Mouse (Mus musculus) MEL (cell line): ENCODE data around the gene Serinc2. TPM values are rescaled to one million over a fixed set of nuclear protein-coding genes. Genes with fewer than 3 reads are reported as not detected.

Experiments used
- DNase-seq: peaks from one replicate; pipeline ENCODE4 v3.0.0; 2011; ENCODE audit warnings: low read depth, low spot score
- H3K27ac ChIP-seq: 2 replicates; pipeline ENCODE4 v1.5.1; 2012; ENCODE audit warnings: low read depth, mild to moderate bottlenecking, control low read depth, low read length, moderate library complexity; ENCODE audit not compliant: control insufficient read depth
- H3K27me3 ChIP-seq, 2 experiments: fragments of 150-350 bp in 1 of 2; sonication (generic) in 1 of 2; 2 replicates each; pipeline ENCODE4 v1.6.1; 2012; ENCODE audit warnings: low read length in 2 of 2, mild to moderate bottlenecking in 2 of 2, improper control_type of control experiment in 1 of 2, moderate library complexity in 1 of 2; ENCODE audit not compliant: insufficient read depth in 2 of 2, control insufficient read depth in 1 of 2
- H3K36me3 ChIP-seq, 2 experiments: 2 replicates each; pipeline ENCODE4 v1.6.1; 2012 to 2014; ENCODE audit warnings: low read length in 2 of 2, improper control_type of control experiment in 1 of 2, inconsistent platforms in 1 of 2, mild to moderate bottlenecking in 1 of 2; ENCODE audit not compliant: insufficient read depth in 2 of 2, control insufficient read depth in 1 of 2
- H3K4me1 ChIP-seq, 2 experiments: fragments of 150-350 bp in 1 of 2; sonication (generic) in 1 of 2; 2 replicates each; pipeline ENCODE4 v1.6.1; 2012; ENCODE audit warnings: low read length in 2 of 2, improper control_type of control experiment in 1 of 2, mild to moderate bottlenecking in 1 of 2; ENCODE audit not compliant: insufficient read depth in 2 of 2, control insufficient read depth in 1 of 2
- H3K4me3 ChIP-seq, 2 experiments: fragments of 150-350 bp in 1 of 2; sonication (generic) in 1 of 2; 2 replicates each; pipeline ENCODE4 v1.5.1; 2012; ENCODE audit warnings: low read depth in 2 of 2, low read length in 2 of 2, mild to moderate bottlenecking in 2 of 2, moderate library complexity in 2 of 2, control low read depth in 1 of 2, improper control_type of control experiment in 1 of 2; ENCODE audit not compliant: control insufficient read depth in 1 of 2, insufficient read depth in 1 of 2
- H3K79me2 ChIP-seq: 2 replicates; pipeline ENCODE4 v1.6.1; 2012; ENCODE audit warnings: mild to moderate bottlenecking, low read length, moderate library complexity; ENCODE audit not compliant: control insufficient read depth, poor library complexity, insufficient read depth
- H3K9ac ChIP-seq: 2 replicates; pipeline ENCODE4 v1.6.1; 2012; ENCODE audit warnings: low read depth, mild to moderate bottlenecking, control low read depth, low read length, moderate library complexity; ENCODE audit not compliant: control insufficient read depth, poor library complexity, severe bottlenecking
- H3K9me3 ChIP-seq: fragments of 150-350 bp; sonication (generic); replicated peaks from 2 replicates; pipeline ENCODE4 v1.6.1; 2012; ENCODE audit warnings: mild to moderate bottlenecking, low read length, improper control_type of control experiment, moderate library complexity; ENCODE audit not compliant: insufficient read depth
- BHLHE40 ChIP-seq: IDR thresholded peaks from 2 replicates; pipeline ENCODE4 v1.6.1; 2012; ENCODE audit warnings: low read depth, mild to moderate bottlenecking, inconsistent platforms, low read length, improper control_type of control experiment, borderline replicate concordance
- CHD1 ChIP-seq: IDR thresholded peaks from 2 replicates; pipeline ENCODE4 v1.6.1; 2012; ENCODE audit warnings: low read depth, mild to moderate bottlenecking, inconsistent platforms, low read length, improper control_type of control experiment
- CTCF ChIP-seq, 3 experiments: IDR thresholded peaks in 2 of 3; conservative IDR thresholded peaks in 1 of 3; 2 replicates each; pipeline ENCODE4 v1.5.1; 2011 to 2012; ENCODE audit warnings: low read length in 3 of 3, low read depth in 2 of 3, mild to moderate bottlenecking in 2 of 3, improper control_type of control experiment in 1 of 3, inconsistent platforms in 1 of 3, mixed read lengths in 1 of 3, moderate library complexity in 1 of 3; ENCODE audit not compliant: control insufficient read depth in 1 of 3, insufficient read depth in 1 of 3, poor library complexity in 1 of 3, severe bottlenecking in 1 of 3
- ETS1 ChIP-seq: IDR thresholded peaks from 2 replicates; pipeline ENCODE4 v1.6.1; 2012; ENCODE audit warnings: low read depth, mild to moderate bottlenecking, inconsistent platforms, low read length, improper control_type of control experiment, moderate library complexity
- GABPA ChIP-seq: IDR thresholded peaks from 2 replicates; pipeline ENCODE4 v1.6.1; 2012; ENCODE audit warnings: low read depth, mild to moderate bottlenecking, inconsistent platforms, low read length, improper control_type of control experiment, moderate library complexity
- HCFC1 ChIP-seq: IDR thresholded peaks from 2 replicates; pipeline ENCODE4 v1.6.1; 2012; ENCODE audit warnings: low read depth, mild to moderate bottlenecking, inconsistent platforms, low read length, improper control_type of control experiment, moderate library complexity
- MAFK ChIP-seq: IDR thresholded peaks from 2 replicates; pipeline ENCODE4 v1.6.1; 2011; ENCODE audit warnings: low read depth, mild to moderate bottlenecking, low read length, improper control_type of control experiment, borderline replicate concordance
- MAX ChIP-seq: IDR thresholded peaks from 2 replicates; pipeline ENCODE4 v1.6.1; 2011; ENCODE audit warnings: low read length, improper control_type of control experiment
- MAZ ChIP-seq: IDR thresholded peaks from 2 replicates; pipeline ENCODE4 v1.6.1; 2012; ENCODE audit warnings: low read depth, mild to moderate bottlenecking, inconsistent platforms, low read length, improper control_type of control experiment
- MEF2A ChIP-seq: IDR thresholded peaks from 2 replicates; pipeline ENCODE4 v1.6.1; 2014; ENCODE audit warnings: low read depth, mild to moderate bottlenecking, inconsistent platforms, low read length, improper control_type of control experiment; ENCODE audit not compliant: poor library complexity, insufficient replicate concordance, severe bottlenecking; ENCODE audit errors: extremely low read depth
- MXI1 ChIP-seq: IDR thresholded peaks from 2 replicates; pipeline ENCODE4 v1.6.1; 2011; ENCODE audit warnings: mild to moderate bottlenecking, low read depth, low read length, improper control_type of control experiment
- MYB ChIP-seq: IDR thresholded peaks from 2 replicates; pipeline ENCODE4 v1.6.1; 2011; ENCODE audit warnings: mild to moderate bottlenecking, low read depth, low read length, improper control_type of control experiment
- MYC ChIP-seq: IDR thresholded peaks from 2 replicates; pipeline ENCODE4 v1.6.1; 2011; ENCODE audit warnings: low read depth, mild to moderate bottlenecking, low read length, improper control_type of control experiment, moderate library complexity
- NELFE ChIP-seq: IDR thresholded peaks from 2 replicates; pipeline ENCODE4 v1.6.1; 2011; ENCODE audit warnings: low read depth, low read length, improper control_type of control experiment
- NRF1 ChIP-seq: IDR thresholded peaks from 2 replicates; pipeline ENCODE4 v1.6.1; 2014; ENCODE audit warnings: low read depth, mild to moderate bottlenecking, inconsistent platforms, low read length, improper control_type of control experiment, moderate library complexity; ENCODE audit not compliant: poor library complexity, insufficient read depth, severe bottlenecking
- POLR2A ChIP-seq, 2 experiments: IDR thresholded peaks; 2 replicates each; pipeline ENCODE4 v1.6.1; 2011 to 2012; ENCODE audit warnings: low read length in 2 of 2, mild to moderate bottlenecking in 2 of 2, control low read depth in 1 of 2, improper control_type of control experiment in 1 of 2, low read depth in 1 of 2, moderate library complexity in 1 of 2; ENCODE audit not compliant: control insufficient read depth in 1 of 2, insufficient read depth in 1 of 2, poor library complexity in 1 of 2
- POLR2AphosphoS2 ChIP-seq: IDR thresholded peaks from 2 replicates; pipeline ENCODE4 v1.6.1; 2011; ENCODE audit warnings: low read length, improper control_type of control experiment
- POLR2AphosphoS5 ChIP-seq: IDR thresholded peaks from 2 replicates; pipeline ENCODE4 v1.6.1; 2012; ENCODE audit warnings: low read depth, borderline replicate concordance, mild to moderate bottlenecking, inconsistent platforms, low read length, moderate library complexity, mixed read lengths
- RAD21 ChIP-seq: IDR thresholded peaks from 2 replicates; pipeline ENCODE4 v1.6.1; 2011; ENCODE audit warnings: mild to moderate bottlenecking, low read depth, low read length, improper control_type of control experiment
- SMC3 ChIP-seq: IDR thresholded peaks from 2 replicates; pipeline ENCODE4 v1.6.1; 2011; ENCODE audit warnings: low read depth, low read length, improper control_type of control experiment
- TBP ChIP-seq: IDR thresholded peaks from 2 replicates; pipeline ENCODE4 v1.8.0; 2011; ENCODE audit warnings: low read depth, low read length, improper control_type of control experiment
- TCF12 ChIP-seq: IDR thresholded peaks from 2 replicates; pipeline ENCODE4 v1.6.1; 2014; ENCODE audit warnings: low read depth, mild to moderate bottlenecking, inconsistent platforms, low read length, improper control_type of control experiment, moderate library complexity
- UBTF ChIP-seq: IDR thresholded peaks from 2 replicates; pipeline ENCODE4 v1.6.1; 2012; ENCODE audit warnings: low read depth, mild to moderate bottlenecking, inconsistent platforms, low read length, improper control_type of control experiment, moderate library complexity, borderline replicate concordance; ENCODE audit not compliant: insufficient read depth
- USF1 ChIP-seq: IDR thresholded peaks from 2 replicates; pipeline ENCODE4 v1.6.1; 2014; ENCODE audit warnings: low read depth, mild to moderate bottlenecking, inconsistent platforms, low read length, improper control_type of control experiment, moderate library complexity
- ZC3H11A ChIP-seq: IDR thresholded peaks from 2 replicates; pipeline ENCODE4 v1.6.1; 2012; ENCODE audit warnings: low read depth, mild to moderate bottlenecking, inconsistent platforms, low read length, improper control_type of control experiment
- ZKSCAN1 ChIP-seq: IDR thresholded peaks from 2 replicates; pipeline ENCODE4 v1.6.1; 2012; ENCODE audit warnings: low read depth, mild to moderate bottlenecking, inconsistent platforms, low read length, improper control_type of control experiment, moderate library complexity
- ZNF384 ChIP-seq: IDR thresholded peaks from 2 replicates; pipeline ENCODE4 v1.6.1; 2012; ENCODE audit warnings: low read depth, mild to moderate bottlenecking, inconsistent platforms, low read length, improper control_type of control experiment
- polyA plus RNA-seq, 2 experiments: library from polyadenylated mRNA; stranded (reverse) in 1 of 2; unstranded in 1 of 2; fragments of >175 nt in 1 of 2; fragments of >200 nt in 1 of 2; gene quantifications; 2 replicates each; pipeline versions ENCODE4 v1.2.1 to v1.2.4; 2012; ENCODE audit warnings: low replicate concordance in 2 of 2, low read depth in 1 of 2; ENCODE audit not compliant: insufficient read length in 2 of 2, insufficient read depth in 1 of 2, missing spikeins in 1 of 2
- total RNA-seq: library from RNA; depleted of rRNA; stranded (reverse); fragments of 300-350 nt; gene quantifications from 2 replicates; pipeline ENCODE4 v1.2.3, GENCODE M21; 2012

The Serinc2 gene
- total and polyA plus RNA-seq, 3 experiments, result 0.21 TPM; not detected in 2

DNA sequence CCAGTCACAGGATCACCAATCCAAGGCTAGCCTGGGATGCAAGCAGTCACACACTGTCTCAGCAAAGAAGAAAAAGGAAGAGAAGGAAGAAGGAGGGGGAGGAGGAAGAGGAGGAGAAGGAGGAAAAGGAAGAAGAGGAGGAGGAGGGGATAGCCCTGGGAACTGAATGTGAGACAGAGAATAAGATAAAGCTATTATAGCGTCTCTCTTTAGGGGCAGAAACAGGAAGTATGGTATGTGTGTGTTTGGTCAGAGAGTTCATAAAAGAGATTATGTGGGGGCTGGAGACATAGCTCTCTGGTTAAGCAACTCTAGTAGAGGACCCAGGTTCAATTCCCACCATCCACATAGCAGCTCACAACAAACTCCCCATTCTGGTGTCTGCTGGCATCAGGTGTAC, 44.2 kb upstream of the Serinc2 start (continued):
- TF ChIP-seq UBTF, result no peak
- TF ChIP-seq MAX, result no peak
- TF ChIP-seq CTCF (IDR thresholded peaks at IDR 0.05 in 2 of 3, conservative IDR thresholded peaks at IDR 0.05 in 1 of 3; ENCODE audit: control insufficient read depth in 1 of 3, insufficient read depth in 1 of 3, low read depth in 2 of 3, low read length in 3 of 3, poor library complexity in 1 of 3, severe bottlenecking in 1 of 3), result no peak
- no peak for TF ChIP-seq POLR2A (IDR thresholded peaks at IDR 0.05; ENCODE audit: control insufficient read depth in 1 of 2, insufficient read depth in 1 of 2, low read depth in 1 of 2, low read length in 2 of 2, poor library complexity in 1 of 2)
- no peak for TF ChIP-seq SMC3
- TF ChIP-seq BHLHE40, result no peak
- TF ChIP-seq MYB, result no peak
- TF ChIP-seq ZKSCAN1, result no peak
- no peak for TF ChIP-seq ZC3H11A
- no peak for TF ChIP-seq GABPA
- TF ChIP-seq USF1, result no peak
- no peak for TF ChIP-seq MXI1
- TF ChIP-seq ETS1, result no peak
- TF ChIP-seq ZNF384, result no peak
- no peak for TF ChIP-seq RAD21
- TF ChIP-seq MYC, result no peak
- no peak for TF ChIP-seq NELFE
- TF ChIP-seq CHD1, result no peak
- TF ChIP-seq TCF12, result no peak
- no peak for TF ChIP-seq MAZ

DNA sequence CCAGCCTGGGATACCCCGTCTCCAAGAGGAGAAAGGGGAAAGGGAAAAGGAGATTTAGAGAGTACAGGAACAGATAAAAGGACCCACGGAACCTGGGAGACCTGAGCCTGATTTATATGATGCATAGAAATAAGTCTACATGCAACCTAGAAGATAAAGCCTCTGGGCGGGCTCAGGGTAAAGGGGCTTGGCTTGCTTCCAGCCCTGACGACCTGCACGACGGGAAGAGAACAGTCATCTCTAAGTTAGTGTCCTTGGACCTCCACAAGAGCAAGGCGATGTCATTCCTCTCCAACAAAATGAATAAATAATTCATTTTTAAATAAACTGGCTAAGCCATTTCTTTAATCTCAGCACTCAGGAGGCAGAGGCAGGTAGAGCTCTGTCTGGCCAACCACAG, 43.6 kb upstream of the Serinc2 start:
- DNase-seq, result peak; percentile 50
- Histone ChIP-seq H3K4me1 (peaks cover 7 to 13% of the 10 kb centered on the region in 2 experiments), H3K9ac (no peak overlapping the region), H3K79me2 (no peaks in the 10 kb centered on the region), H3K36me3 (peaks cover 3 to 13% of the 10 kb centered on the region in 2 experiments), H3K4me3 (no peak overlapping the region), H3K9me3 (no peaks in the 10 kb centered on the region), H3K27me3 (no peaks in the 10 kb centered on the region), H3K27ac (no peak overlapping the region)
- no peak for TF ChIP-seq GABPA
- no peak for TF ChIP-seq MYB
- TF ChIP-seq TBP, result no peak
- TF ChIP-seq MAZ, result no peak
- no peak for TF ChIP-seq POLR2AphosphoS5
- no peak for TF ChIP-seq POLR2AphosphoS2
- no peak for TF ChIP-seq RAD21
- TF ChIP-seq USF1, result no peak
- TF ChIP-seq TCF12, result no peak
- TF ChIP-seq MAFK, result no peak
- TF ChIP-seq MEF2A, result no peak
- no peak for TF ChIP-seq ZC3H11A
- no peak for TF ChIP-seq NRF1
- no peak for TF ChIP-seq POLR2A (IDR thresholded peaks at IDR 0.05; ENCODE audit: control insufficient read depth in 1 of 2, insufficient read depth in 1 of 2, low read depth in 1 of 2, low read length in 2 of 2, poor library complexity in 1 of 2)
- TF ChIP-seq CHD1, result no peak
- no peak for TF ChIP-seq MYC
- TF ChIP-seq HCFC1, result no peak
